ENCODE assay signal across 38 mouse cellular contexts in genomic region chr5:87951836-87952235, GRCm38 (mm10). TPM values are rescaled to one million over a fixed set of nuclear protein-coding genes. Genes with fewer than 3 reads are reported as not detected.
"Had no signal": no experiment of that assay in that cellular context is flagged by ENCODE, and none has a peak within 500 bp of the region (broad histone marks: within the 10 kb centered on the region; RNA-seq: fewer than 3 reads in every experiment).

No protein-coding gene starts in this region.

- H3K4me1 ChIP-seq: embryonic facial prominence, embryonic 10.5 days; embryonic facial prominence, embryonic 12.5 days; embryonic facial prominence, embryonic 13.5 days; embryonic facial prominence, embryonic 15.5 days; forebrain, embryonic 10.5 days; forebrain, embryonic 12.5 days; forebrain, embryonic 13.5 days; forebrain, embryonic 15.5 days; heart, embryonic 10.5 days had no signal

- H3K36me3 ChIP-seq: embryonic facial prominence, embryonic 10.5 days; embryonic facial prominence, embryonic 12.5 days; embryonic facial prominence, embryonic 13.5 days; embryonic facial prominence, embryonic 15.5 days; forebrain, embryonic 10.5 days; forebrain, embryonic 12.5 days; forebrain, embryonic 15.5 days; heart, embryonic 10.5 days had no signal

- H3K4me3 ChIP-seq: embryonic facial prominence, embryonic 10.5 days; embryonic facial prominence, embryonic 12.5 days; embryonic facial prominence, embryonic 13.5 days; embryonic facial prominence, embryonic 15.5 days; erythroblast, embryonic 14.5 days; forebrain, embryonic 10.5 days; forebrain, embryonic 12.5 days; forebrain, embryonic 13.5 days; forebrain, embryonic 15.5 days; gastrocnemius, adult 2 months; heart, embryonic 10.5 days had no signal

- DNase-seq: cerebellum, adult 9-11 months; cerebellum, postnatal 10 days; cerebellum, postnatal 14 days; cerebellum, postnatal 25 days; cerebellum, postnatal 36 days; embryo, embryonic 11 days; forebrain, postnatal 0 days; gastrocnemius, adult 2 months; gastrocnemius, postnatal 10 days; gastrocnemius, postnatal 14 days; gastrocnemius, postnatal 25 days; gastrocnemius, postnatal 36 days; heart, adult 18-20 months had no signal

- H3K27me3 ChIP-seq: embryonic facial prominence, embryonic 12.5 days; embryonic facial prominence, embryonic 13.5 days; embryonic facial prominence, embryonic 15.5 days; forebrain, embryonic 12.5 days; forebrain, embryonic 13.5 days; forebrain, embryonic 15.5 days had no signal

- H3K9ac ChIP-seq: embryonic facial prominence, embryonic 12.5 days; embryonic facial prominence, embryonic 13.5 days; embryonic facial prominence, embryonic 15.5 days; forebrain, embryonic 12.5 days; forebrain, embryonic 13.5 days; forebrain, embryonic 15.5 days; forebrain, postnatal 0 days had no signal

- H3K27ac ChIP-seq: embryonic facial prominence, embryonic 10.5 days; embryonic facial prominence, embryonic 12.5 days; embryonic facial prominence, embryonic 13.5 days; embryonic facial prominence, embryonic 15.5 days; forebrain, embryonic 10.5 days; forebrain, embryonic 12.5 days; forebrain, embryonic 13.5 days; forebrain, embryonic 15.5 days; gastrocnemius, adult 2 months; heart, embryonic 10.5 days had no signal

RNA-seq across cellular contexts. Expression of gene 2310003L06Rik, which starts 17.4 kb away (rescaled TPM):
- total RNA-seq: common myeloid progenitor, adult 5-6 weeks; gastrocnemius, adult 18-20 months; gastrocnemius, adult 2 months; gastrocnemius, adult 8-10 months; gastrocnemius, postnatal 10 days; gastrocnemius, postnatal 14 days; gastrocnemius, postnatal 25 days; gastrocnemius, postnatal 36 days; gastrocnemius, postnatal 4 days; granulocyte monocyte progenitor cell, adult 5-6 weeks; heart, adult 18-20 months; heart, adult 8-10 months had no signal
- polyA plus RNA-seq: cortical plate, adult 2 months; embryonic facial prominence, embryonic 10.5 days; embryonic facial prominence, embryonic 11.5 days; embryonic facial prominence, embryonic 12.5 days; embryonic facial prominence, embryonic 13.5 days; embryonic facial prominence, embryonic 14.5 days; erythroblast, embryonic 14.5 days; forebrain, embryonic 10.5 days; forebrain, embryonic 11.5 days; forebrain, embryonic 12.5 days; forebrain, embryonic 13.5 days; forebrain, embryonic 14.5 days; forebrain, embryonic 15.5 days; forebrain, embryonic 16.5 days; forebrain, postnatal 0 days; frontal cortex, adult 2 months; gonadal fat pad, adult 2 months; heart, embryonic 10.5 days; heart, embryonic 11.5 days had no signal

RNA-seq across cellular contexts. Expression of gene Gm28434, which starts 17.5 kb away (rescaled TPM):
- total RNA-seq: common myeloid progenitor, adult 5-6 weeks; forebrain, postnatal 0 days; gastrocnemius, adult 18-20 months; gastrocnemius, adult 2 months; gastrocnemius, adult 8-10 months; gastrocnemius, postnatal 10 days; gastrocnemius, postnatal 14 days; gastrocnemius, postnatal 25 days; gastrocnemius, postnatal 36 days; gastrocnemius, postnatal 4 days; granulocyte monocyte progenitor cell, adult 5-6 weeks; heart, adult 18-20 months; heart, adult 8-10 months had no signal
- polyA plus RNA-seq: cortical plate, adult 2 months; embryonic facial prominence, embryonic 10.5 days; embryonic facial prominence, embryonic 11.5 days; embryonic facial prominence, embryonic 12.5 days; embryonic facial prominence, embryonic 13.5 days; embryonic facial prominence, embryonic 15.5 days; erythroblast, embryonic 14.5 days; forebrain, embryonic 10.5 days; forebrain, embryonic 11.5 days; forebrain, embryonic 12.5 days; forebrain, embryonic 13.5 days; forebrain, embryonic 14.5 days; forebrain, embryonic 15.5 days; forebrain, embryonic 16.5 days; frontal cortex, adult 2 months; gonadal fat pad, adult 2 months; heart, embryonic 10.5 days; heart, embryonic 11.5 days had no signal

RNA-seq across cellular contexts. Expression of gene Csn3, which starts 26.5 kb away (rescaled TPM):
- total RNA-seq: common myeloid progenitor, adult 5-6 weeks; forebrain, postnatal 0 days; gastrocnemius, adult 18-20 months; gastrocnemius, adult 2 months; gastrocnemius, adult 8-10 months; gastrocnemius, postnatal 10 days; gastrocnemius, postnatal 14 days; gastrocnemius, postnatal 25 days; gastrocnemius, postnatal 36 days; gastrocnemius, postnatal 4 days; granulocyte monocyte progenitor cell, adult 5-6 weeks; heart, adult 18-20 months; heart, adult 8-10 months had no signal
- polyA plus RNA-seq: cortical plate, adult 2 months; embryonic facial prominence, embryonic 11.5 days; embryonic facial prominence, embryonic 12.5 days; embryonic facial prominence, embryonic 13.5 days; erythroblast, embryonic 14.5 days; forebrain, embryonic 11.5 days; forebrain, embryonic 12.5 days; forebrain, embryonic 13.5 days; forebrain, embryonic 14.5 days; forebrain, embryonic 15.5 days; forebrain, embryonic 16.5 days; forebrain, postnatal 0 days; frontal cortex, adult 2 months; gonadal fat pad, adult 2 months had no signal

RNA-seq across cellular contexts. Expression of gene Cabs1, which starts 27.4 kb away (rescaled TPM):
- total RNA-seq: common myeloid progenitor, adult 5-6 weeks; forebrain, postnatal 0 days; gastrocnemius, adult 18-20 months; gastrocnemius, adult 2 months; gastrocnemius, adult 8-10 months; gastrocnemius, postnatal 10 days; gastrocnemius, postnatal 14 days; gastrocnemius, postnatal 25 days; gastrocnemius, postnatal 36 days; gastrocnemius, postnatal 4 days; granulocyte monocyte progenitor cell, adult 5-6 weeks; heart, adult 18-20 months; heart, adult 8-10 months had no signal
- polyA plus RNA-seq: cortical plate, adult 2 months; embryonic facial prominence, embryonic 10.5 days; embryonic facial prominence, embryonic 11.5 days; embryonic facial prominence, embryonic 12.5 days; embryonic facial prominence, embryonic 13.5 days; embryonic facial prominence, embryonic 14.5 days; embryonic facial prominence, embryonic 15.5 days; erythroblast, embryonic 14.5 days; forebrain, embryonic 10.5 days; forebrain, embryonic 11.5 days; forebrain, embryonic 12.5 days; forebrain, embryonic 13.5 days; forebrain, embryonic 14.5 days; forebrain, embryonic 15.5 days; forebrain, embryonic 16.5 days; forebrain, postnatal 0 days; frontal cortex, adult 2 months; heart, embryonic 10.5 days; heart, embryonic 11.5 days had no signal

RNA-seq across cellular contexts. Expression of gene Smr3a, which starts 50.5 kb away (rescaled TPM):
- total RNA-seq: common myeloid progenitor, adult 5-6 weeks; gastrocnemius, adult 18-20 months; gastrocnemius, adult 2 months; gastrocnemius, adult 8-10 months; gastrocnemius, postnatal 10 days; gastrocnemius, postnatal 14 days; gastrocnemius, postnatal 25 days; gastrocnemius, postnatal 36 days; gastrocnemius, postnatal 4 days; granulocyte monocyte progenitor cell, adult 5-6 weeks; heart, adult 18-20 months; heart, adult 8-10 months had no signal
- polyA plus RNA-seq: cortical plate, adult 2 months; embryonic facial prominence, embryonic 10.5 days; embryonic facial prominence, embryonic 11.5 days; embryonic facial prominence, embryonic 12.5 days; embryonic facial prominence, embryonic 13.5 days; embryonic facial prominence, embryonic 14.5 days; erythroblast, embryonic 14.5 days; forebrain, embryonic 10.5 days; forebrain, embryonic 11.5 days; forebrain, embryonic 12.5 days; forebrain, embryonic 13.5 days; forebrain, embryonic 14.5 days; forebrain, embryonic 15.5 days; forebrain, embryonic 16.5 days; forebrain, postnatal 0 days; frontal cortex, adult 2 months; gonadal fat pad, adult 2 months; heart, embryonic 10.5 days; heart, embryonic 11.5 days had no signal
